Mouse (Mus musculus) cerebellum, adult 2 months (tissue): ENCODE measurements around the gene Tnxb. TPM values are rescaled to one million over a fixed set of nuclear protein-coding genes. Genes with fewer than 3 reads are reported as not detected.

Source experiments
- DNase-seq, 2 experiments: peaks; one replicate each; pipeline ENCODE4 v3.0.0; 2021
- H3K27ac ChIP-seq: fragments of 200-500 bp; 2 replicates; pipeline ENCODE4 v1.5.1; 2012; ENCODE audit warnings: low read length, control low read depth, inconsistent platforms; ENCODE audit not compliant: insufficient read depth
- H3K27me3 ChIP-seq: fragments of 200-500 bp; 2 replicates; pipeline ENCODE4 v1.6.1; 2012; ENCODE audit warnings: inconsistent platforms, mild to moderate bottlenecking, low read length, moderate library complexity; ENCODE audit not compliant: control insufficient read depth, insufficient read depth
- H3K4me1 ChIP-seq: fragments of 200-500 bp; 2 replicates; pipeline ENCODE4 v1.6.1; 2011; ENCODE audit warnings: low read length; ENCODE audit not compliant: control insufficient read depth, insufficient read depth
- H3K4me3 ChIP-seq: fragments of 200-500 bp; replicated peaks from 2 replicates; pipeline ENCODE3; 2011; ENCODE audit warnings: mild to moderate bottlenecking, low read depth, low read length, control low read depth; ENCODE audit not compliant: insufficient read depth
- CTCF ChIP-seq: fragments of 200-500 bp; IDR thresholded peaks from 2 replicates; pipeline ENCODE4 v1.5.1; 2011; ENCODE audit warnings: low read depth, mild to moderate bottlenecking, control low read depth, low read length, moderate library complexity, borderline replicate concordance; ENCODE audit not compliant: insufficient read depth
- POLR2A ChIP-seq: fragments of 200-500 bp; IDR thresholded peaks from 2 replicates; pipeline ENCODE4 v1.6.1; 2011; ENCODE audit warnings: low read length, control low read depth, borderline replicate concordance; ENCODE audit not compliant: insufficient read depth
- WGBS: fragments of 180-500 bp; shearing (Covaris S2); methylation state at CpG from one replicate; pipeline ENCODE4 v1.1.7; 2018; 5-methylcytosine and 5-hydroxymethylcytosine counted together
- polyA plus RNA-seq: library from polyadenylated mRNA; depleted of rRNA; stranded (reverse); fragments of >200 nt; gene quantifications from 2 replicates; pipeline ENCODE4 v1.2.3, GENCODE M21; 2012

The Tnxb gene
- polyA plus RNA-seq, 1 experiment, result 1.6 TPM

- no peak overlapping the region for H3K27ac ChIP-seq
Measured at GRCm38 (mm10) chr17:34650781-34651180, 19.6 kb upstream of the Tnxb start.

DNA sequence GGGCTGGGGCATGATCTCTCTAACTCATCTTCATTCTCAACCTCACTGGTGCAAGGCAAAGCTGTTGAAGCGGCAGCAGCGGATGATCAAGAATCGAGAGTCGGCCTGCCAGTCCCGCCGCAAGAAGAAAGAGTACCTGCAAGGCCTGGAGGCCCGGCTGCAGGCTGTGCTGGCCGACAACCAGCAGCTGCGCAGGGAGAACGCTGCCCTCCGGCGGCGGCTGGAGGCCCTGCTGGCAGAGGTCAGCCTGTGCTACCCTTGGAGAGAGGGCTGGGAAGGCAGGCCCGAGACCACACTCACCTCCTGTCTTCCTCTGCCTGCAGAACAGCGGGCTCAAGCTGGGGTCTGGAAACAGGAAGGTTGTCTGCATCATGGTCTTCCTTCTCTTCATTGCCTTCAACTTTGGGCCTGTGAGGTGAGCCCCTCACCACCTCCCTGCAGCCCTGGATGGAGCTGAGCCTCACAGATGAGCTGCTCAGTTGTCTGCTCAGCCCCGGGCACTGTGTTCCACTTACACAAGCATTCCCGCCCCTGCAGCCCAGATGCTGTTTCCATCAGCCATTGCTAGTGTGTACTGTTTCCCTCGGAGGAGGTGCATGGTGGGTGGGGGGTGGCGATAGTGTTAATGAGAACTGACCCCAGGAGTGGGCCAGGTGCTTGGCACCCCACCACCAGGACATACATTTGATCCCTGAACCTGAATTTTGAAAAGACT, 18.7 kb upstream of the Tnxb start:
- no peaks in the 10 kb centered on the region for H3K27me3 ChIP-seq
- peak; percentile 43 to 44 for DNase-seq
- WGBS, result 32% methylated on average over 19 of the region's 19 CpGs
- TF ChIP-seq CTCF (no peak), POLR2A (no peak)
- peaks cover 11% of the 10 kb centered on the region; the same call in 1 of the 2 replicates for H3K4me1 ChIP-seq
- no peak overlapping the region for H3K4me3 ChIP-seq
- H3K27ac ChIP-seq, result no peak overlapping the region

More at GRCm38 (mm10) chr17:34650781-34651180, 19.6 kb upstream of the Tnxb start:
- peak in 1 of 2 experiments; percentile 6 for DNase-seq
- Histone ChIP-seq H3K4me1 (peaks cover 14% of the 10 kb centered on the region), H3K27me3 (no peaks in the 10 kb centered on the region), H3K4me3 (no peak overlapping the region)
- 75% methylated on average over 14 of the region's 14 CpGs for WGBS
- TF ChIP-seq CTCF, result no peak
- no peak for TF ChIP-seq POLR2A

DNA sequence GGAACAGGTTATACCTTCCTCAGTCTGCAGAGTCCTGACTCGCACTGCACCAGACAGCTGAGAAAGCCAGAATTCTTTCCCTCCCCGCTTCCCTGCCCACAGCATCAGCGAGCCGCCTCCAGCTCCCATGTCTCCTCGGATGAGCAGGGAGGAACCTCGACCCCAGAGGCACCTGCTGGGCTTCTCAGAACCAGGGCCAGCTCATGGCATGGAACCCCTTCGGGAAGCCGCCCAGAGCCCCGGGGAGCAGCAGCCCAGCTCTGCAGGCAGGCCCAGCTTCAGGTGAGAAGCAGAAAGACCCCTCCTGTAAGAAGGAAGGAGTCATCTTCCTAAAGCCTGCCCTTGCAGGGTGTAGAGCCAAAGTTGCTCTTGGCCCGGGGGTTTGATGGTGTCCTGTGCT, 17.8 kb upstream of the Tnxb start:
- H3K4me1 ChIP-seq, result peaks cover 11% of the 10 kb centered on the region; the same call in 1 of the 2 replicates
- no peaks in the 10 kb centered on the region for H3K27me3 ChIP-seq
- 81% methylated on average over 10 of the region's 10 CpGs for WGBS
- H3K27ac ChIP-seq, result no peak overlapping the region
- DNase-seq, result no peak
- H3K4me3 ChIP-seq, result no peak overlapping the region
- TF ChIP-seq CTCF (no peak), POLR2A (no peak)

GRCm38 (mm10) chr17:34652985-34653384, 17.4 kb upstream of the Tnxb start:
- Histone ChIP-seq H3K4me3 (no peak overlapping the region), H3K27me3 (no peaks in the 10 kb centered on the region), H3K4me1 (peaks cover 11% of the 10 kb centered on the region; the same call in 1 of the 2 replicates), H3K27ac (no peak overlapping the region)
- TF ChIP-seq CTCF (no peak), POLR2A (no peak)
- WGBS, result 88% methylated on average over 8 of the region's 8 CpGs
- DNase-seq, result peak; percentile 6 to 18

DNA sequence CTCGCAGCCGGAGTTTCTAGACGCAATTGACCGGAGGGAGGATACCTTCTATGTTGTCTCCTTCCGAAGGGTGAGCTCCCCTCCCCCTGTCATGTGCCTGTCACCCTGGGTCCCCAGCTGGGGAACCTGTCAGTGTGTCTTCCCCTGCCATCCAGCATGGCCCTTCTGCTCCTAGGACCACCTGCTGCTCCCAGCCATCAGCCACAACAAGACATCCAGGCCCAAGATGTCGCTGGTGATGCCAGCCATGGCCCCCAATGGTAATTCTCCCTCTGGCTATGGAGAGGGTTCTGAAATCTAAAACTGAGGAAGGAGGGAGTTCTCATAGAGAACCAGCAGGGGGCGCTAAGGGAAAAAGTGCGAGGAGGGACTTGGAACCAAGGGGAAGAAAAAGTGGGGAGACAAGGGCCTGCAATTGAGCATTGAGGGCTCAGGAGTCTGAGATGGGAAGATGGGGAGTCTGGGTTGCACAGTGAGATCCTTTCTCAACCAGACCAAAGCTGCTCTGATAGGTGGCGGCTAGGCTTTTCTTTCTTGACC, 16.5 kb upstream of the Tnxb start:
- DNase-seq, result peak; percentile 43 to 59
- Histone ChIP-seq H3K27ac (no peak overlapping the region), H3K4me1 (peaks cover 6% of the 10 kb centered on the region; the same call in 1 of the 2 replicates), H3K27me3 (no peaks in the 10 kb centered on the region), H3K4me3 (no peak overlapping the region)
- WGBS, result 64% methylated on average over 9 of the region's 9 CpGs
- TF ChIP-seq CTCF (peak; percentile 60), POLR2A (no peak)

DNA sequence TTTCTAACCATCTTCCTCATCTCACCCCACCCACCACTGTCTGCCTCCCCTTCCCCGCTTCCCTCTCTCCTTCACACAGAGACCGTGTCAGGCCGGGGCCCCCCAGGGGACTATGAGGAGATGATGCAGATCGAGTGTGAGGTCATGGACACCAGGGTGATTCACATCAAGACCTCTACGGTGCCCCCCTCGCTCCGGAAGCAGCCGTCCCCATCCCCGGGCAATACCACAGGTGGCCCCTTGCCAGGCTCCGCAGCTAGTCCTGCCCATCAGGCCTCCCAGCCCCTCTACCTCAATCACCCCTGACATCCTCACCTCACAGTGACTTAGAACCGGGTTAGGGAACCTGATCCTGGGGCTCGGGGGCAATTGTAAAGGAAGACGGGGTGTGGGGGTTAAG, 15.9 kb upstream of the Tnxb start:
- no peak for TF ChIP-seq CTCF
- Histone ChIP-seq H3K27ac (no peak overlapping the region), H3K4me1 (peaks cover 6% of the 10 kb centered on the region; the same call in 1 of the 2 replicates), H3K4me3 (no peak overlapping the region), H3K27me3 (no peaks in the 10 kb centered on the region)
- peak; percentile 24 to 33 for DNase-seq
- 86% methylated on average over 13 of the region's 13 CpGs for WGBS

DNA sequence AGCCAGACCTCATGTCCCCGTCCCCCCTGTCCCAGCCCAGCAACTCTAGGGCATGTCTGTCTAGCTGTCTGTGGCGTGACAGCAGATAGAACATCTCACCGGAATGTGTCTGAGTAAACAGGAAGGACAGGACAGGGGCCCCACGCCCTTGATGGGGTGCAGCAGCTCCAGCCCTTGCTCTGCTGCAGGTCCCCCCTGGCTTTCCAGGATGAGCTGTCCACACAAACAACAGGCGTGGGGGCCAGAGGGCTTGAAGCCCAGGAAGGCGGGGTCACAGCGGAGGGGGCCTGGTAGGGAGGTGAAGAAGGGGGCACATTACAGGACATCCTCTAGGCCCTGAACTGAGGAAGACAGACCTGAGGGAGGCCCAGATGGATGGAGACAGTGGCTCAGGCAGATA, 15.2 kb upstream of the Tnxb start:
- 71% methylated on average over 7 of the region's 7 CpGs for WGBS
- no peak for DNase-seq
- Histone ChIP-seq H3K4me1 (peaks cover 6% of the 10 kb centered on the region; the same call in 1 of the 2 replicates), H3K4me3 (no peak overlapping the region), H3K27ac (no peak overlapping the region), H3K27me3 (no peaks in the 10 kb centered on the region)
- TF ChIP-seq POLR2A (no peak), CTCF (no peak)

- Histone ChIP-seq H3K27me3 (no peaks in the 10 kb centered on the region), H3K27ac (no peak overlapping the region), H3K4me1 (peaks cover 6% of the 10 kb centered on the region; the same call in 1 of the 2 replicates), H3K4me3 (no peak overlapping the region)
- no peak; the same call in 1 of the 2 replicates for TF ChIP-seq CTCF
- TF ChIP-seq POLR2A, result no peak
- peak; percentile 34 to 56 for DNase-seq
- WGBS, result 14% methylated on average over 4 of the region's 4 CpGs
Measured at GRCm38 (mm10) chr17:34655581-34655991, 14.7 kb upstream of the Tnxb start.
